In genomic region chrX:103630303-103630702, GRCm38 (mm10) we compare ENCODE assay signal across 29 mouse cellular contexts. TPM values are rescaled to one million over a fixed set of nuclear protein-coding genes. Genes with fewer than 3 reads are reported as not detected.
DNase-seq lines count a peak whose midpoint lies in the region; ATAC-seq and TF ChIP-seq lines count a peak whose summit lies in the region.
"Had no signal": no experiment of that assay in that cellular context is flagged by ENCODE, and none has a peak within 500 bp of the region (broad histone marks: within the 10 kb centered on the region; RNA-seq: fewer than 3 reads in every experiment).

TSS of gene Zcchc13 (plus strand) at chrX:103630586.

- TF ChIP-seq EP300 in lung, postnatal 0 days (IDR thresholded peaks at IDR 0.05): no peak

- no peak for ATAC-seq in forebrain, embryonic 14.5 days
- ATAC-seq in lung, postnatal 0 days: no peak
- ATAC-seq: forebrain, embryonic 16.5 days; hindbrain, postnatal 0 days; inflammation-experienced regulatory T-cells, adult 6 months; intestine, embryonic 16.5 days had no signal

- no peak within 1 kb of the TSS for H3K4me2 ChIP-seq in forebrain, embryonic 14.5 days (ENCODE audit: low read length)
- no peak within 1 kb of the TSS for H3K4me2 ChIP-seq in lung, postnatal 0 days (replicated peaks; ENCODE audit: low read depth, low read length)
- H3K4me2 ChIP-seq: embryonic facial prominence, embryonic 13.5 days; forebrain, embryonic 12.5 days; heart, embryonic 12.5 days; heart, embryonic 15.5 days; hindbrain, embryonic 14.5 days had no signal

- no peak within 1 kb of the TSS for H3K9ac ChIP-seq in forebrain, embryonic 14.5 days (ENCODE audit: low read length)
- H3K9ac ChIP-seq in lung, postnatal 0 days (replicated peaks; ENCODE audit: low read depth): no peak within 1 kb of the TSS
- H3K9ac ChIP-seq: embryonic facial prominence, embryonic 13.5 days; forebrain, embryonic 12.5 days; heart, embryonic 12.5 days; heart, embryonic 15.5 days; hindbrain, embryonic 14.5 days had no signal

- H3K27ac ChIP-seq in testis, adult 2 months (ENCODE audit: control insufficient read depth, insufficient read depth, low read depth, low read length): peak within 1 kb of the TSS; percentile 83
- H3K27ac ChIP-seq in forebrain, embryonic 14.5 days (ENCODE audit: low read depth, low read length): no peak within 1 kb of the TSS
- no peak within 1 kb of the TSS for H3K27ac ChIP-seq in lung, postnatal 0 days (ENCODE audit: low read length)
- H3K27ac ChIP-seq: embryonic facial prominence, embryonic 10.5 days; embryonic facial prominence, embryonic 13.5 days; forebrain, embryonic 12.5 days; heart, embryonic 15.5 days; hindbrain, embryonic 10.5 days; hindbrain, embryonic 14.5 days; hindbrain, postnatal 0 days had no signal

- H3K36me3 ChIP-seq in testis, adult 2 months (ENCODE audit: control insufficient read depth, insufficient read depth, low read length): no peaks in the 10 kb centered on the region
- H3K36me3 ChIP-seq in forebrain, embryonic 14.5 days (ENCODE audit: control insufficient read depth, insufficient read depth, low read length): no peaks in the 10 kb centered on the region
- H3K36me3 ChIP-seq in lung, postnatal 0 days (ENCODE audit: insufficient read depth, low read length): no peaks in the 10 kb centered on the region
- H3K36me3 ChIP-seq: embryonic facial prominence, embryonic 10.5 days; embryonic facial prominence, embryonic 13.5 days; forebrain, embryonic 12.5 days; heart, embryonic 12.5 days; heart, embryonic 15.5 days; hindbrain, embryonic 10.5 days had no signal

- H3K27me3 ChIP-seq in testis, adult 2 months (ENCODE audit: control insufficient read depth, insufficient read depth, low read length): no peaks in the 10 kb centered on the region
- no peaks in the 10 kb centered on the region for H3K27me3 ChIP-seq in forebrain, embryonic 14.5 days (replicated peaks; ENCODE audit: control insufficient read depth, insufficient read depth, low read length)
- H3K27me3 ChIP-seq in lung, postnatal 0 days (replicated peaks; ENCODE audit: insufficient read depth, low read length): no peaks in the 10 kb centered on the region

- H3K9me3 ChIP-seq in forebrain, embryonic 14.5 days (replicated peaks; ENCODE audit: control insufficient read depth, low read length): no peaks in the 10 kb centered on the region
- H3K9me3 ChIP-seq in lung, postnatal 0 days (ENCODE audit: low read length): no peaks in the 10 kb centered on the region
- H3K9me3 ChIP-seq: embryonic facial prominence, embryonic 10.5 days; embryonic facial prominence, embryonic 13.5 days; forebrain, embryonic 12.5 days; heart, embryonic 12.5 days; heart, embryonic 15.5 days; hindbrain, embryonic 10.5 days had no signal

- 77% methylated on average over 12 of the region's 12 CpGs for WGBS in forebrain, embryonic 14.5 days
- 90% methylated on average over 12 of the region's 12 CpGs for WGBS in lung, postnatal 0 days

- H3K4me1 ChIP-seq in testis, adult 2 months (ENCODE audit: control insufficient read depth, insufficient read depth, low read length): no peaks in the 10 kb centered on the region
- H3K4me1 ChIP-seq in forebrain, embryonic 14.5 days (ENCODE audit: control insufficient read depth, insufficient read depth, low read length): no peaks in the 10 kb centered on the region
- no peaks in the 10 kb centered on the region for H3K4me1 ChIP-seq in lung, postnatal 0 days (ENCODE audit: insufficient read depth, low read depth, low read length)
- H3K4me1 ChIP-seq: embryonic facial prominence, embryonic 10.5 days; embryonic facial prominence, embryonic 13.5 days; forebrain, embryonic 12.5 days; heart, embryonic 12.5 days; heart, embryonic 15.5 days; hindbrain, embryonic 10.5 days had no signal

- peak within 1 kb of the TSS; percentile 93 for H3K4me3 ChIP-seq in testis, adult 2 months (ENCODE audit: control insufficient read depth, low read depth, low read length)
- no peak within 1 kb of the TSS for H3K4me3 ChIP-seq in forebrain, embryonic 14.5 days (ENCODE audit: low read depth, low read length)
- no peak within 1 kb of the TSS for H3K4me3 ChIP-seq in lung, postnatal 0 days (ENCODE audit: low read depth, low read length)
- H3K4me3 ChIP-seq: embryonic facial prominence, embryonic 10.5 days; embryonic facial prominence, embryonic 13.5 days; erythroblast, embryonic 14.5 days; forebrain, embryonic 12.5 days; heart, embryonic 12.5 days; heart, embryonic 15.5 days; hindbrain, embryonic 10.5 days had no signal

- no peak for DNase-seq in testis, postnatal 10 days (ENCODE audit: low spot score)
- peak; percentile 25 for DNase-seq in ES-CJ7 (ENCODE audit: low read depth, low spot score)
- DNase-seq in testis, postnatal 14 days (ENCODE audit: low spot score): peak; percentile 12
- DNase-seq in forebrain, embryonic 14.5 days (ENCODE audit: low spot score): no peak
- DNase-seq in lung, postnatal 0 days (ENCODE audit: low spot score): no peak
- DNase-seq: adrenal gland, postnatal 14 days; B cell, adult 2 months; cerebellum, adult 11 months; cerebellum, adult 2 months; cerebellum, adult 9-11 months; cerebellum, postnatal 25 days; gastrocnemius, postnatal 10 days; gastrocnemius, postnatal 36 days; heart, postnatal 10 days; heart, postnatal 36 days; kidney, adult 18-20 months had no signal

- TF ChIP-seq POLR2A in testis, adult 2 months (IDR thresholded peaks at IDR 0.05; ENCODE audit: control insufficient read depth, low read depth, low read length): no peak

- no peak for TF ChIP-seq CTCF in testis, adult 2 months (IDR thresholded peaks at IDR 0.05; ENCODE audit: control insufficient read depth, insufficient read depth, insufficient replicate concordance, low read depth, low read length)
- no peak for TF ChIP-seq CTCF in lung, postnatal 0 days (IDR thresholded peaks at IDR 0.05)

RNA-seq across cellular contexts. Expression of gene Zcchc13, which starts in this region (rescaled TPM):
- polyA plus RNA-seq in testis, adult 2 months (2012; rRNA removed): 72.1 and 83.8 TPM in 2 replicates
- polyA plus RNA-seq in forebrain, embryonic 14.5 days (2014; fragmentation: Nextera tagmentation; extraction: Ambion mirVana): not detected in 2 replicates
- not detected in 2 replicates for polyA plus RNA-seq in lung, postnatal 0 days (2015; fragmentation: Nextera tagmentation; extraction: Ambion mirVana)
- polyA plus RNA-seq: embryonic facial prominence, embryonic 10.5 days; embryonic facial prominence, embryonic 13.5 days; erythroblast, embryonic 14.5 days; forebrain, embryonic 12.5 days; forebrain, embryonic 16.5 days; heart, embryonic 12.5 days; heart, embryonic 15.5 days; hindbrain, embryonic 10.5 days; hindbrain, embryonic 14.5 days; hindbrain, postnatal 0 days; inflammation-experienced regulatory T-cells, adult 6 months; intestine, embryonic 16.5 days had no signal

Comparison
In these comparisons a context has a peak if more than half of its experiments do, and no peak if none do; other contexts are left out.
1. RNA of gene Zcchc13 (polyA plus RNA-seq): 72.1 to 83.8 TPM in testis, adult 2 months; not detected in forebrain, embryonic 14.5 days and not detected in lung, postnatal 0 days; every median in the first group is over 10 times any median in the second.
2. DNase-seq: peak in ES-CJ7 (single experiment) and testis, postnatal 14 days (single experiment); none in testis, postnatal 10 days (single experiment), forebrain, embryonic 14.5 days (single experiment) and lung, postnatal 0 days (single experiment).